Mouse (Mus musculus) testis, adult 2 months (tissue): ENCODE data around the gene Anxa4. TPM values are rescaled to one million over a fixed set of nuclear protein-coding genes. Genes with fewer than 3 reads are reported as not detected.

Experiments
- H3K27ac ChIP-seq: fragments of 200-500 bp; 2 replicates; pipeline ENCODE4 v1.5.1; 2012; ENCODE audit warnings: low read depth, low read length; ENCODE audit not compliant: control insufficient read depth, insufficient read depth
- H3K27me3 ChIP-seq: fragments of 200-500 bp; 2 replicates; pipeline ENCODE4 v1.6.1; 2012; ENCODE audit warnings: mild to moderate bottlenecking, low read length, moderate library complexity; ENCODE audit not compliant: control insufficient read depth, insufficient read depth
- H3K36me3 ChIP-seq: fragments of 200-500 bp; 2 replicates; pipeline ENCODE4 v1.6.1; 2012; ENCODE audit warnings: mild to moderate bottlenecking, low read length; ENCODE audit not compliant: control insufficient read depth, insufficient read depth
- H3K4me1 ChIP-seq: fragments of 200-500 bp; 2 replicates; pipeline ENCODE4 v1.6.1; 2012; ENCODE audit warnings: low read length; ENCODE audit not compliant: control insufficient read depth, insufficient read depth
- H3K4me3 ChIP-seq: fragments of 200-500 bp; 2 replicates; pipeline ENCODE4 v1.5.1; 2012; ENCODE audit warnings: low read depth, mild to moderate bottlenecking, low read length, moderate library complexity, mixed read lengths; ENCODE audit not compliant: control insufficient read depth
- CTCF ChIP-seq: fragments of 200-500 bp; IDR thresholded peaks from 2 replicates; pipeline ENCODE4 v1.5.1; 2012; ENCODE audit warnings: low read depth, mild to moderate bottlenecking, inconsistent platforms, low read length, moderate library complexity; ENCODE audit not compliant: control insufficient read depth, insufficient read depth, insufficient replicate concordance
- POLR2A ChIP-seq: fragments of 200-500 bp; IDR thresholded peaks from 2 replicates; pipeline ENCODE4 v1.6.1; 2012; ENCODE audit warnings: low read depth, mild to moderate bottlenecking, inconsistent platforms, low read length, moderate library complexity; ENCODE audit not compliant: control insufficient read depth
- polyA plus RNA-seq: library from polyadenylated mRNA; depleted of rRNA; stranded (reverse); fragments of >200 nt; gene quantifications from 2 replicates; pipeline ENCODE4 v1.2.3, GENCODE M21; 2012

The Anxa4 gene
- polyA plus RNA-seq, 1 experiment, result 5.7 TPM

DNA sequence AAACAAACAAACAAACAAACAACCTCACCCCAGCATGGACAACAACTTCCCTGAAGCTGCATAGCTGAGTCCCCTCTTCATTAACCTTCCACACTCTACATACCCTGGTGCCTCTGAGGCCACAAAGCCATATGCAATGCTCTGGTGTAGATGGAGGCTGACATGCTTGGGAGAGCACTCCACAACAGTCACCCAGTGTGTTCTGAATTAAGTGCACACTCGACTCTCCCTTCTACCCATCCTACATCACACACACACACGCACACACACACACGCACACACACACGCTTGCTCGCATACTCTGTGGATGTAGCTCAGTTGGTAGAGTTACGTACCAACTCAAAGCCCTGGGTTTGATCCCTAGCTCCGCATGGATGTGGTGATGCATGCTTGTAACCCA lies 31.0 kb upstream of the Anxa4 start:
- TF ChIP-seq CTCF (no peak), POLR2A (no peak)
- Histone ChIP-seq H3K36me3 (no peaks in the 10 kb centered on the region), H3K27ac (no peak overlapping the region)

DNA sequence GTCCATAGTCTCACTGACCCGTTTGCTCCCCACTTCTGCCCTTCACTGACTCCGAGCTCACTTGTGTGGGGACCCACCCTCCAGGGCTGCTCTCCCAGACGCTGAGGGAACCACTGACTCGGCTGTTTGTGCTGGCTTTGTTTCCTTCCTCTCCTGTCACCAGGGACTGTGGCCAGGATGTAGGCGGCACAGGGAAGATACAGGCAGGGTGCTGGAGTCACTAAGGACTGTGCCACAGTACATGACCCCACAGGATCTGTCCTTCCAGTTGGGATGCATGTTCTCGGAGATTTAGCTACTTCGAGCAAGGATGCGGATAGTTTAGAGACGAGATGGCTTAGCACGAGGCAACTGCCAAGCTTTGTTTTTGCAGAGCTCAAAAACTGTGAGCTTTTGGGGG lies 30.4 kb upstream of the Anxa4 start:
- no peaks in the 10 kb centered on the region for H3K36me3 ChIP-seq
- H3K27ac ChIP-seq, result no peak overlapping the region
- H3K27me3 ChIP-seq, result no peaks in the 10 kb centered on the region
- H3K4me3 ChIP-seq, result no peak overlapping the region
- no peak for TF ChIP-seq CTCF
- no peak for TF ChIP-seq POLR2A
- peaks cover 5% of the 10 kb centered on the region for H3K4me1 ChIP-seq

More for the DNA sequence above, 31.0 kb upstream of the Anxa4 start:
- no peaks in the 10 kb centered on the region for H3K27me3 ChIP-seq
- H3K4me3 ChIP-seq, result no peak overlapping the region
- peaks cover 5% of the 10 kb centered on the region for H3K4me1 ChIP-seq

DNA sequence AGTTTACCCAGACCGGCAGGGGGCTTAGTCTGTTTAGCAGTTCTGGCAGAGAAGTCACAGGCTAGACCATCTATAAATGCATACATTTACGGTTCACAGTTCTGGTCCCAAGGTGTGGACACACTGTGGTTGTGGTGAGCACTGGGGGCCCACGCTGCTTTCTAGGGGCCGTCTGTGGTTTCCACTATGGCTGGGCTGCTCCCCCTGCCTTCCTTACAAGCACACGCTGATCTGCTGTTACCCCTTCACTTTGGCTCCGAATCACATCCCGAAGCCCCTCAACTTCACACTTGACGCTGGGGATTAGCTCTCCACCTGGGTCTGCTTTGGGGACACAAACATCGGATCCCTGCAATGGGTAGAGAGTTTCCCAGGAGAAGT lies 29.7 kb upstream of the Anxa4 start:
- no peak overlapping the region for H3K27ac ChIP-seq
- H3K36me3 ChIP-seq, result no peaks in the 10 kb centered on the region
- no peak overlapping the region for H3K4me3 ChIP-seq
- H3K27me3 ChIP-seq, result no peaks in the 10 kb centered on the region
- TF ChIP-seq POLR2A (no peak), CTCF (no peak)
- H3K4me1 ChIP-seq, result peaks cover 5% of the 10 kb centered on the region

DNA sequence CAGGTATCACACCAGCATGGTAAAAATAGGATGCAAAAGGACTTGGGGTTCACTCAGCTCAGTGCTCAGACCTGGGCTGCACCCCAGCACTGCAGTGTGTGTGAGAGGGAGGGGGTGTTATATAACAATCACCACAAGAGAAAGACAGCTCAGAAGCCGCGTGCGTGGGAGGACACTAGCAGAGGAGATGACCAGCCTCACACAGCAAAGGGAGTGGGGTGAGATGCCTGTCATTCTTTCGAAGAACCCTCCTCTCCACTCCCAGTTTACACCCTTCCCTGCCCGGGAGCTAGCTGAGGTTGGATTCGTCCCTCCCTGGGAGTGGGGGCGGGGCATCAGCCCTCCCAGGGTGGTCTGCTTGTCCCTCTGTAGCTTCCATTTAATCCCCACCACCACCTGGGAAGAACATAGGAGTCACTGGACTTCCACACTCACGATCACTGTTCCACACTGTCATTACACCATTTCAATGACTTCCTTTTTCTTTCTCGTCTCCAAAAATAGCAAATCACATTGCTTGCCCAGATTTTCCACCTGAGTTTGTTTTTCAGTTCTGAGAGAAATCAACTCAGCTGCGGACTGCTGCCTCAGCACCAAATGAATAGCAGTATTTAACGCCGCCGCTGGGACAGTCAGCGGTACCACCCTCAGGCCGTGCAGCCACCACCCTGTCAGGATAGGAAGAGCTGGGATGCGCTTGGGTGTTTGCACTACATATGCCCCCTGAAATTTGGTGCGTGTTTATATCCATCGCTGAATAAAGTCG lies 29.1 kb upstream of the Anxa4 start:
- Histone ChIP-seq H3K27ac (no peak overlapping the region), H3K36me3 (no peaks in the 10 kb centered on the region), H3K4me1 (peaks cover 5% of the 10 kb centered on the region), H3K27me3 (no peaks in the 10 kb centered on the region), H3K4me3 (peak overlapping the region; percentile 24; the same call in 1 of the 2 replicates)
- no peak for TF ChIP-seq CTCF
- no peak for TF ChIP-seq POLR2A

DNA sequence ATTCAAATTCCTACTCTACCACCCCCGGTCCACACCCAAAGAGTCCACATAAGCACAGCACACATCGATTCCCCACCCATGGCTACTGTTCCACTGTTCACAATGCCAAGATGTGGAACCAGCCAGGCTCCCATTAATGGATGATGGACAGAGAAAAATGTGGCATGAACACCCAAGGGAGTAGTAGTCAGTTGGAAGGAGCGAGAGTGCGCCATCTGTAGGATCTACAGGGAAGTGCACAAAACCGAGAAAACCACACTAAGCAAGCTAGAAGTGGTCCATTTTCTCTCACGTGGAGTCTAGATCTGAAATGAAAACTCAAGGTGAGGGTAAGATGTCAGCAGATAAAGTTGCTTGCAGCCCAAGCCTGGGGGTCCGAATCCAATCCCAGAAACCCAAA lies 27.3 kb upstream of the Anxa4 start:
- Histone ChIP-seq H3K4me1 (peaks cover 5% of the 10 kb centered on the region), H3K36me3 (no peaks in the 10 kb centered on the region), H3K27ac (no peak overlapping the region), H3K4me3 (no peak overlapping the region), H3K27me3 (no peaks in the 10 kb centered on the region)
- no peak for TF ChIP-seq POLR2A
- no peak for TF ChIP-seq CTCF

DNA sequence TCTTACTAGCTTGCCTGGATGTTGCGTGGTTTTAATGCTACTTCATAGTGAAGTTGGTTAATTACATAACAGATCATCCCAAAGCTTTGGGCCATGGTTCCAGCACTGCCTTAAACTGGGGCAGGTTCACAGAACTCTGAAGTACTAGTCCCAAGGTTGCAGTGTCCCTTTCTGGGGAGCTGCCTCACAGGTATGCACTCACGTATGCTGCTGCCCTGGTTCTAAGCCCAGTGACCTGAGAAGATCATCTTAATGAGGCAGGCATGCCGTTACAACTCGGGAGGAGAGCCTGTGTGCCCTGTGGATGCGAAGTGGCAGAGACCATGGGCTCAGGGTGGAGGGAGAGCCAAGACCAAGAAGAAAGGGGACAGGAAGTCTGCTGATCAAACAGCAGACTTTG lies 26.5 kb upstream of the Anxa4 start:
- H3K4me1 ChIP-seq, result peaks cover 9% of the 10 kb centered on the region

DNA sequence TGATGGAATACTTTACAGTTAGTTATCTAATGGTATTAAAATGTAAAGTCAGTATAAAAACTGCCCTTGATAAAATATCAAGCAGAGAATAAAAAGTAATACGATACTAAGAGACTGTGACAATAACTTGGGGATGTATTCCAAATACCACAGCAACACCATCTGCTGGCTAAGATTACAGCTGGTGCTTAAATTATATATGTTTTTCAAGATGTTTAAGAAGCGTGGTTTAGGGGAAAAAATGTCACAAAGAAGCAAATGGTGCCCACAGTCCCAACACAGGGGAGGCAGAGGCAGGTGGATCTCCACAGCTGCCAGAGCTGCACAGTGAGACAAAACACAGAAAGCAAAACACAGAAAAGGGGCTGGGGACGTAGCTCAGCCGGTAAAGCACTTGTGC lies 25.5 kb upstream of the Anxa4 start:
- no peak overlapping the region for H3K4me3 ChIP-seq
- no peaks in the 10 kb centered on the region for H3K36me3 ChIP-seq
- H3K4me1 ChIP-seq, result peaks cover 10% of the 10 kb centered on the region
- no peaks in the 10 kb centered on the region for H3K27me3 ChIP-seq
- H3K27ac ChIP-seq, result no peak overlapping the region
- TF ChIP-seq CTCF, result no peak
- no peak for TF ChIP-seq POLR2A

More for the DNA sequence above, 26.5 kb upstream of the Anxa4 start:
- Histone ChIP-seq H3K27ac (no peak overlapping the region), H3K36me3 (no peaks in the 10 kb centered on the region), H3K27me3 (no peaks in the 10 kb centered on the region), H3K4me3 (no peak overlapping the region)
- TF ChIP-seq POLR2A (no peak), CTCF (no peak)
